Mouse (Mus musculus) forebrain, embryonic 14.5 days (tissue): Measurements from ENCODE around the gene Jph2. TPM values are rescaled to one million over a fixed set of nuclear protein-coding genes. Genes with fewer than 3 reads are reported as not detected.

ENCODE experiments used
- ATAC-seq: fragments of 200-750 bp; cut with Nextera tagmentation; 2 replicates; pipeline ENCODE4 v1.8.0; 2017; ENCODE audit warnings: mild to moderate bottlenecking, moderate library complexity
- DNase-seq: peaks from one replicate; pipeline ENCODE4 v3.0.0-alpha.2; 2015; ENCODE audit warnings: low spot score
- H3K27ac ChIP-seq: fragments of 300-500 bp; sonication (generic); 2 replicates; pipeline ENCODE4 v1.5.1; 2014; ENCODE audit warnings: low read depth, mild to moderate bottlenecking, control low read depth, low read length, moderate library complexity
- H3K27me3 ChIP-seq: fragments of 300-500 bp; sonication (generic); replicated peaks from 2 replicates; pipeline ENCODE4 v1.6.1; 2014; ENCODE audit warnings: low read length, control low read depth, mixed read lengths; ENCODE audit not compliant: control insufficient read depth, insufficient read depth
- H3K36me3 ChIP-seq: fragments of 300-500 bp; sonication (generic); 2 replicates; pipeline ENCODE4 v1.6.1; 2014; ENCODE audit warnings: low read length, control low read depth; ENCODE audit not compliant: control insufficient read depth, insufficient read depth
- H3K4me1 ChIP-seq: fragments of 300-500 bp; sonication (generic); 2 replicates; pipeline ENCODE4 v1.6.1; 2014; ENCODE audit warnings: antibody characterized with exemption, low read length, control low read depth; ENCODE audit not compliant: control insufficient read depth, insufficient read depth
- H3K4me2 ChIP-seq: fragments of 300-500 bp; sonication (generic); 2 replicates; pipeline ENCODE4 v1.6.1; 2014; ENCODE audit warnings: mild to moderate bottlenecking, control low read depth, low read length
- H3K4me3 ChIP-seq: fragments of 300-500 bp; sonication (generic); 2 replicates; pipeline ENCODE4 v1.5.1; 2014; ENCODE audit warnings: low read depth, low read length, control low read depth
- H3K9ac ChIP-seq: fragments of 300-500 bp; sonication (generic); 2 replicates; pipeline ENCODE4 v1.6.1; 2014; ENCODE audit warnings: mild to moderate bottlenecking, low read length, control low read depth, moderate library complexity
- H3K9me3 ChIP-seq: fragments of 300-500 bp; sonication (generic); replicated peaks from 2 replicates; pipeline ENCODE4 v1.6.1; 2016; ENCODE audit warnings: low read length, control low read depth, mixed read lengths; ENCODE audit not compliant: control insufficient read depth
- WGBS: fragments of 180-500 bp; shearing (Covaris S2); extraction: QIAGEN DNeasy Blood & Tissue Kit; methylation state at CpG from one replicate; pipeline ENCODE4 v1.1.7; 2014; 5-methylcytosine and 5-hydroxymethylcytosine counted together
- polyA plus RNA-seq: library from polyadenylated mRNA; unstranded; fragments of >200 nt; fragmentation: Nextera tagmentation; extraction: Ambion mirVana; gene quantifications from 2 replicates; pipeline ENCODE4 v1.2.1, GENCODE M21; 2014

Jph2 gene
- polyA plus RNA-seq, 1 experiment from 2014 or later: 0.08 TPM

- Histone ChIP-seq H3K9ac (no peak overlapping the region), H3K27ac (no peak overlapping the region), H3K27me3 (no peaks in the 10 kb centered on the region), H3K4me1 (no peaks in the 10 kb centered on the region), H3K4me3 (no peak overlapping the region), H3K9me3 (no peaks in the 10 kb centered on the region), H3K36me3 (no peaks in the 10 kb centered on the region), H3K4me2 (no peak overlapping the region)
- DNase-seq (no peak), ATAC-seq (no peak)
- WGBS: 75% methylated on average over 2 of the region's 2 CpGs
Observed at GRCm38 (mm10) chr2:163359253-163359652, 38.5 kb downstream of the Jph2 start.

- H3K9me3 ChIP-seq: no peaks in the 10 kb centered on the region
- H3K4me2 ChIP-seq: no peak overlapping the region
- DNase-seq (no peak), ATAC-seq (no peak)
- WGBS: 82% methylated on average over 5 of the region's 5 CpGs
- H3K9ac ChIP-seq: no peak overlapping the region
- no peaks in the 10 kb centered on the region for H3K4me1 ChIP-seq
- no peak overlapping the region for H3K27ac ChIP-seq
- no peaks in the 10 kb centered on the region for H3K36me3 ChIP-seq
- H3K27me3 ChIP-seq: no peaks in the 10 kb centered on the region
- no peak overlapping the region for H3K4me3 ChIP-seq
Observed at GRCm38 (mm10) chr2:163358662-163359061, 39.1 kb downstream of the Jph2 start.

- H3K27me3 ChIP-seq: no peaks in the 10 kb centered on the region
- DNase-seq (no peak), ATAC-seq (no peak)
- H3K4me2 ChIP-seq: no peak overlapping the region
- H3K4me1 ChIP-seq: no peaks in the 10 kb centered on the region
- WGBS: 87% methylated on average over 12 of the region's 12 CpGs
- no peak overlapping the region for H3K9ac ChIP-seq
- H3K36me3 ChIP-seq: no peaks in the 10 kb centered on the region
- H3K9me3 ChIP-seq: no peaks in the 10 kb centered on the region
- H3K4me3 ChIP-seq: no peak overlapping the region
- H3K27ac ChIP-seq: no peak overlapping the region
Observed at GRCm38 (mm10) chr2:163356113-163356840, 41.5 kb downstream of the Jph2 start.

GRCm38 (mm10) chr2:163355666-163356065 is 42.1 kb downstream of the Jph2 start:
- H3K27ac ChIP-seq: no peak overlapping the region
- 83% methylated on average over 8 of the region's 8 CpGs for WGBS
- no peak overlapping the region for H3K4me2 ChIP-seq
- no peaks in the 10 kb centered on the region for H3K9me3 ChIP-seq
- H3K27me3 ChIP-seq: no peaks in the 10 kb centered on the region
- H3K9ac ChIP-seq: no peak overlapping the region
- ATAC-seq (no peak), DNase-seq (no peak)
- H3K4me3 ChIP-seq: no peak overlapping the region
- no peaks in the 10 kb centered on the region for H3K36me3 ChIP-seq
- no peaks in the 10 kb centered on the region for H3K4me1 ChIP-seq

GRCm38 (mm10) chr2:163353731-163354130 is 44.1 kb downstream of the Jph2 start:
- no peak overlapping the region for H3K4me2 ChIP-seq
- no peaks in the 10 kb centered on the region for H3K9me3 ChIP-seq
- ATAC-seq (no peak), DNase-seq (no peak)
- H3K36me3 ChIP-seq: no peaks in the 10 kb centered on the region
- no peaks in the 10 kb centered on the region for H3K27me3 ChIP-seq
- H3K4me3 ChIP-seq: no peak overlapping the region
- no peak overlapping the region for H3K9ac ChIP-seq
- WGBS: 30% methylated on average over 7 of the region's 7 CpGs
- no peaks in the 10 kb centered on the region for H3K4me1 ChIP-seq
- no peak overlapping the region for H3K27ac ChIP-seq

- no peak for ATAC-seq
- no peaks in the 10 kb centered on the region for H3K36me3 ChIP-seq
- no peaks in the 10 kb centered on the region for H3K4me1 ChIP-seq
- H3K27me3 ChIP-seq: no peaks in the 10 kb centered on the region
- no peak for DNase-seq
- no peak overlapping the region for H3K4me3 ChIP-seq
- WGBS: 58% methylated on average over 5 of the region's 5 CpGs
- H3K4me2 ChIP-seq: no peak overlapping the region
- H3K27ac ChIP-seq: no peak overlapping the region
- no peak overlapping the region for H3K9ac ChIP-seq
- no peaks in the 10 kb centered on the region for H3K9me3 ChIP-seq
Observed at GRCm38 (mm10) chr2:163350443-163350842, 47.4 kb downstream of the Jph2 start.

- H3K9me3 ChIP-seq: no peaks in the 10 kb centered on the region
- no peak overlapping the region for H3K9ac ChIP-seq
- no peaks in the 10 kb centered on the region for H3K36me3 ChIP-seq
- no peak overlapping the region for H3K4me3 ChIP-seq
- no peak overlapping the region for H3K27ac ChIP-seq
- ATAC-seq (no peak), DNase-seq (peak; percentile 65)
- H3K4me1 ChIP-seq: no peaks in the 10 kb centered on the region
- no peaks in the 10 kb centered on the region for H3K27me3 ChIP-seq
- no peak overlapping the region for H3K4me2 ChIP-seq
- WGBS: 64% methylated on average over 9 of the region's 9 CpGs
Observed at GRCm38 (mm10) chr2:163349411-163349810, 48.4 kb downstream of the Jph2 start.

GRCm38 (mm10) chr2:163348677-163349076 is 49.1 kb downstream of the Jph2 start:
- H3K36me3 ChIP-seq: no peaks in the 10 kb centered on the region
- no peaks in the 10 kb centered on the region for H3K4me1 ChIP-seq
- no peak for DNase-seq
- H3K4me3 ChIP-seq: no peak overlapping the region
- H3K9me3 ChIP-seq: no peaks in the 10 kb centered on the region
- no peak for ATAC-seq
- H3K27ac ChIP-seq: no peak overlapping the region
- no peak overlapping the region for H3K4me2 ChIP-seq
- 79% methylated on average over 7 of the region's 7 CpGs for WGBS
- H3K27me3 ChIP-seq: 0 out of 2 replicates have a peak, but pooled peaks cover 3% of the 10 kb centered on the region
- H3K9ac ChIP-seq: no peak overlapping the region

- no peak overlapping the region for H3K27ac ChIP-seq
- WGBS: 89% methylated on average over 8 of the region's 8 CpGs
- no peaks in the 10 kb centered on the region for H3K36me3 ChIP-seq
Observed at GRCm38 (mm10) chr2:163347517-163348184, 50.1 kb downstream of the Jph2 start.

More at GRCm38 (mm10) chr2:163347517-163348184, 50.1 kb downstream of the Jph2 start:
- DNase-seq (no peak), ATAC-seq (no peak)
- Histone ChIP-seq H3K4me3 (no peak overlapping the region), H3K9me3 (no peaks in the 10 kb centered on the region), H3K4me2 (no peak overlapping the region), H3K27me3 (0 out of 2 replicates have a peak, but pooled peaks cover 3% of the 10 kb centered on the region), H3K9ac (no peak overlapping the region), H3K4me1 (no peaks in the 10 kb centered on the region)
